Mouse (Mus musculus) embryonic facial prominence, embryonic 11.5 days (tissue): ENCODE data around the gene Kit. TPM values are rescaled to one million over a fixed set of nuclear protein-coding genes. Genes with fewer than 3 reads are reported as not detected.

Source experiments
- ATAC-seq: fragments of 200-750 bp; cut with Nextera tagmentation; replicated peaks from 2 replicates; pipeline ENCODE4 v1.8.0; 2017; ENCODE audit warnings: low read depth; ENCODE audit not compliant: insufficient number of reproducible peaks, low FRiP score, low TSS enrichment
- DNase-seq: peaks from one replicate; pipeline ENCODE4 v3.0.0-alpha.2; 2015; ENCODE audit warnings: low spot score
- H3K27ac ChIP-seq: fragments of 300-500 bp; sonication (generic); replicated peaks from 2 replicates; pipeline ENCODE4 v1.5.1; 2014; ENCODE audit warnings: mild to moderate bottlenecking, low read depth, low read length, control low read depth
- H3K27me3 ChIP-seq: fragments of 300-500 bp; sonication (generic); 2 replicates; pipeline ENCODE4 v1.6.1; 2014; ENCODE audit warnings: mild to moderate bottlenecking, low read length, moderate library complexity, mixed read lengths; ENCODE audit not compliant: control insufficient read depth, insufficient read depth
- H3K36me3 ChIP-seq: fragments of 300-500 bp; sonication (generic); replicated peaks from 2 replicates; pipeline ENCODE4 v1.6.1; 2014; ENCODE audit warnings: low read depth, mild to moderate bottlenecking, low read length, moderate library complexity, mixed read lengths; ENCODE audit not compliant: control insufficient read depth, insufficient read depth
- H3K4me1 ChIP-seq: fragments of 300-500 bp; sonication (generic); 2 replicates; pipeline ENCODE4 v1.6.1; 2014; ENCODE audit warnings: low read length, mixed read lengths; ENCODE audit not compliant: control insufficient read depth, insufficient read depth
- H3K4me2 ChIP-seq: fragments of 300-500 bp; sonication (generic); 2 replicates; pipeline ENCODE4 v1.6.1; 2014; ENCODE audit warnings: low read depth, mild to moderate bottlenecking, control low read depth, low read length, moderate library complexity
- H3K4me3 ChIP-seq: fragments of 300-500 bp; sonication (generic); 2 replicates; pipeline ENCODE4 v1.5.1; 2014; ENCODE audit warnings: low read depth, low read length, control low read depth
- H3K9ac ChIP-seq: fragments of 300-500 bp; sonication (generic); replicated peaks from 2 replicates; pipeline ENCODE4 v1.6.1; 2014; ENCODE audit warnings: mild to moderate bottlenecking, control low read depth, low read length
- H3K9me3 ChIP-seq: fragments of 300-500 bp; sonication (generic); replicated peaks from 2 replicates; pipeline ENCODE4 v1.6.1; 2016; ENCODE audit warnings: mild to moderate bottlenecking, low read length, inconsistent platforms, mixed read lengths; ENCODE audit not compliant: control insufficient read depth
- WGBS: fragments of 180-500 bp; shearing (Covaris S2); extraction: QIAGEN DNeasy Blood & Tissue Kit; methylation state at CpG from one replicate; pipeline ENCODE4 v1.1.7; 2014; 5-methylcytosine and 5-hydroxymethylcytosine counted together
- polyA plus RNA-seq: library from polyadenylated mRNA; unstranded; fragments of >200 nt; fragmentation: Nextera tagmentation; extraction: Ambion mirVana; gene quantifications from 2 replicates; pipeline ENCODE4 v1.2.1, GENCODE M21; 2014

Kit gene
- polyA plus RNA-seq, 1 experiment from 2014 or later, result 21.0 TPM

DNA sequence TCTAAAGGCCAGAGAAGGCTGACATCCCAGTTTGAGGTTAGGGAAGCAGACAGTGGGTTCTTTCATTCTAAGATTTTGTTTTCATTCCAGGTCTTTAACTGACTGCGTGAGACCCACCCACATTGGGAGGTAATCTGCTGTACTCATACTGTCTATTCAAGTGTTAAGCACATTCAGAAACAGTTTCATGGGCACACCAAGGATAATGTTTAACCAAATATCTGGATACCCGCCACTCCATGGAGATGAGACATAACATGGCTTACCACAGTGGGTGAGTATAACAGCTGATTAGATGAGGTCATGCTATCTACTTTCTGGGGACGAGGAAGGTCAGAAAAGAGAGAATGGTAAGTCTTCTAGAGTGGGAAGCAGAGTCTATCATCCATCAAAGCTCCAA lies 101.3 kb downstream of the Kit start:
- H3K4me2 ChIP-seq, result no peak overlapping the region
- WGBS, result 87% methylated on average over 3 of the region's 3 CpGs
- no peak overlapping the region for H3K4me3 ChIP-seq
- ATAC-seq (no peak), DNase-seq (no peak)
- no peaks in the 10 kb centered on the region for H3K9me3 ChIP-seq
- no peaks in the 10 kb centered on the region for H3K27me3 ChIP-seq
- no peak overlapping the region for H3K9ac ChIP-seq
- H3K4me1 ChIP-seq, result no peaks in the 10 kb centered on the region
- no peaks in the 10 kb centered on the region for H3K36me3 ChIP-seq
- H3K27ac ChIP-seq, result no peak overlapping the region

DNA sequence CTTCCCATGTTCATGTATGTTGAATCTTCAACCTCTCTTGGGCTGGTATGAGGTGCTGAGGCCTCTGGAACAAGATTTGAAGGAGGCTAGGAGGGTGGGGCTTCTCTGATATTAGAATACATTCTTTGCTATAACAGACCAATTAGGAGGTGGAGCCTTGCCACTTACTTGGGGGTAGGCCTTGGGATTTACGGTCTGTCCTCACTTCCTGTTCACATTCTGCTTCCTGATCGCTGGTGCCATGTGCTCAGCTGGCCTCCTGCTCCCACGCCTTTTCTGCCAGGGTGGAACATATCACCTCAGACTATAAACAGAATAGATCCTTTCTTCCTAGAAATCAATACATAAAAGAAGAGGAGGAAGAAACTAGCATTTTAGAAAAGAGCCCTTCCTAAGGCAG lies 105.2 kb downstream of the Kit start:
- no peak overlapping the region for H3K9ac ChIP-seq
- H3K36me3 ChIP-seq, result no peaks in the 10 kb centered on the region
- H3K27me3 ChIP-seq, result no peaks in the 10 kb centered on the region
- H3K9me3 ChIP-seq, result no peaks in the 10 kb centered on the region
- WGBS, result 79% methylated on average over 3 of the region's 3 CpGs
- H3K4me1 ChIP-seq, result no peaks in the 10 kb centered on the region
- no peak overlapping the region for H3K4me2 ChIP-seq
- no peak for DNase-seq
- no peak overlapping the region for H3K4me3 ChIP-seq
- H3K27ac ChIP-seq, result no peak overlapping the region
- no peak for ATAC-seq

GRCm38 (mm10) chr5:75695162-75695809 lies 120.6 kb downstream of the Kit start:
- no peaks in the 10 kb centered on the region for H3K36me3 ChIP-seq
- ATAC-seq (no peak), DNase-seq (no peak)
- no peak overlapping the region for H3K9ac ChIP-seq
- H3K4me3 ChIP-seq, result no peak overlapping the region
- 79% methylated on average over 12 of the region's 12 CpGs for WGBS
- H3K4me2 ChIP-seq, result no peak overlapping the region
- no peak overlapping the region for H3K27ac ChIP-seq
- H3K9me3 ChIP-seq, result no peaks in the 10 kb centered on the region
- no peaks in the 10 kb centered on the region for H3K27me3 ChIP-seq
- H3K4me1 ChIP-seq, result no peaks in the 10 kb centered on the region

DNA sequence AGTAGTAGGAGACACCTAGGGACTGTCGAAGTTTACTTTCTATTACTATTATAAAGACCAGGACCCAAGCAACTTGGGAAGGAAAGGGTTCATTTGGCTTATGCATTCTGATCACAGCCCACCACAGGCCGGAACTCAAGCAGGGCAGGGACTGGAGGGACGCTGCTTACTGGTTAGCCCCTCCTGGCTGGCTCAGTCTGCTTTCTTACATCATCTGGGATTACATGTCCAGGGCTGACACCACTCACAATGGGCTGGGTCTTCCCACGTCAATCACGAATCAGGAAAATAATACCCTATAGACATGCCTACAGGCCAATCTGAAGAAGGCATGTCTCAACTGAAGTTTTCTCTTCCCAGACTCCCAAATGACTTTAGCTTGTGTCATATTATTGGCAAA lies 122.2 kb downstream of the Kit start:
- Histone ChIP-seq H3K4me1 (no peaks in the 10 kb centered on the region), H3K27me3 (no peaks in the 10 kb centered on the region), H3K36me3 (no peaks in the 10 kb centered on the region), H3K4me2 (no peak overlapping the region), H3K27ac (no peak overlapping the region), H3K4me3 (no peak overlapping the region), H3K9me3 (no peaks in the 10 kb centered on the region), H3K9ac (no peak overlapping the region)
- no peak for DNase-seq
- ATAC-seq, result no peak
- 62% methylated on average over 5 of the region's 5 CpGs for WGBS

GRCm38 (mm10) chr5:75698556-75698955 lies 123.8 kb downstream of the Kit start:
- Histone ChIP-seq H3K9ac (no peak overlapping the region), H3K4me2 (no peak overlapping the region), H3K4me1 (no peaks in the 10 kb centered on the region), H3K27me3 (no peaks in the 10 kb centered on the region), H3K4me3 (no peak overlapping the region), H3K9me3 (no peaks in the 10 kb centered on the region), H3K36me3 (no peaks in the 10 kb centered on the region), H3K27ac (no peak overlapping the region)
- ATAC-seq (no peak), DNase-seq (no peak)
- WGBS, result 90% methylated on average over 8 of the region's 8 CpGs

- Histone ChIP-seq H3K36me3 (no peaks in the 10 kb centered on the region), H3K9me3 (no peaks in the 10 kb centered on the region), H3K4me2 (no peak overlapping the region), H3K9ac (no peak overlapping the region), H3K27ac (no peak overlapping the region), H3K4me3 (no peak overlapping the region), H3K4me1 (no peaks in the 10 kb centered on the region), H3K27me3 (no peaks in the 10 kb centered on the region)
- WGBS, result 80% methylated on average over 7 of the region's 7 CpGs
- DNase-seq, result no peak
- ATAC-seq, result no peak
Observed at GRCm38 (mm10) chr5:75699081-75699480, 124.4 kb downstream of the Kit start.

DNA sequence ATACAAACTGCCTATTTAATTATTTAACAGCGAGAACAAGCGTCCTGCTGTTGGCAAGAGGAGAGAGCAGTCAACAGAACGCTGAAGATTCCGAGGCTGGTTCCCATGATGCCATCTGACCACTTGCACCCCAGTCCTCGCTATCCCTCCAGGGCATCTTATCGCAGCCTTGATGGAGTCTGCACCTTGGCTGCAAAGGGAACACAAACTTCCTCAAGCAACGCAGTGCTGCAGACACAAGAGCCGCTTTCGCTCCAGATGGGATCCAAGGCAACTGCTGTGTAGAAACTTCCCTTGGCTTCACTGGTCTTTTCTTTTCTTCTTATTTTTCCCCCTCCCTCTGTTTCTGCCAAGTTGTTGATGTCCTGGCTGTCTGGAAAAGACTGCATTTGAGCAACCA lies 124.8 kb downstream of the Kit start:
- Histone ChIP-seq H3K9ac (no peak overlapping the region), H3K4me3 (no peak overlapping the region), H3K27me3 (no peaks in the 10 kb centered on the region), H3K4me2 (no peak overlapping the region), H3K27ac (no peak overlapping the region), H3K9me3 (no peaks in the 10 kb centered on the region), H3K4me1 (no peaks in the 10 kb centered on the region), H3K36me3 (no peaks in the 10 kb centered on the region)
- DNase-seq (no peak), ATAC-seq (no peak)
- WGBS, result 67% methylated on average over 9 of the region's 9 CpGs

GRCm38 (mm10) chr5:75701662-75702061 lies 126.9 kb downstream of the Kit start:
- no peak overlapping the region for H3K4me3 ChIP-seq
- ATAC-seq, result no peak
- DNase-seq, result no peak
- no peaks in the 10 kb centered on the region for H3K36me3 ChIP-seq
- no peak overlapping the region for H3K9ac ChIP-seq
- H3K9me3 ChIP-seq, result no peaks in the 10 kb centered on the region
- no peaks in the 10 kb centered on the region for H3K4me1 ChIP-seq
- no peak overlapping the region for H3K27ac ChIP-seq
- H3K27me3 ChIP-seq, result no peaks in the 10 kb centered on the region
- H3K4me2 ChIP-seq, result no peak overlapping the region
- 79% methylated on average over 12 of the region's 12 CpGs for WGBS
